Mouse (Mus musculus) kidney, adult 2 months (tissue): ENCODE measurements around the gene Gm7358.
"Not testable (repeated sequence)": the region's sequence is repeated elsewhere in the genome, so short reads cannot be mapped to it uniquely, and the experiment has no call there.

Experiments
- CTCF ChIP-seq: fragments of 200-500 bp; conservative IDR thresholded peaks from 2 replicates; pipeline ENCODE4 v1.5.1; 2011; ENCODE audit warnings: low read depth, mild to moderate bottlenecking, control low read depth, low read length, moderate library complexity, mixed read lengths; ENCODE audit not compliant: insufficient read depth, insufficient read length
- POLR2A ChIP-seq: fragments of 200-500 bp; IDR thresholded peaks from one replicate; pipeline ENCODE4 v1.6.1; 2011; ENCODE audit warnings: low read depth, low read length, control low read depth

DNA sequence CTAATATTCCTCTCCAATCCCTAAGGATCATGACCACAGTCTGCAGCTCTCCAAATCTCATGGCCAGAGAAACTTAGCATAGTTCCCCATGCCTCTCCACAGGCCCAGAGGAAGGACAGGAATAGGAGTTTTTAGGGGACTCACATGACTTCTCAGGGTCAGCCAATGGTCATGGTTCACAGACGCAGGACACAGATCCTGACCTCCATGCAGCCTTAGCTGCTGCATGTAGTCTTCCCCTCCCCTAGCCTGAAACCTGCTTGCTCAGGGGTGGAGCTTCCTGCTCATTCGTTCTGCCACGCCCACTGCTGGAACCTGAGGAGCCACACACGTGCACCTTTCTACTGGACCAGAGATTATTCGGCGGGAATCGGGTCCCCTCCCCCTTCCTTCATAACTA lies 34.8 kb upstream of the Gm7358 start:
- not testable (repeated sequence) for TF ChIP-seq POLR2A, CTCF
